ENCODE assay signal across 8 mouse cellular contexts in the genomic region with DNA sequence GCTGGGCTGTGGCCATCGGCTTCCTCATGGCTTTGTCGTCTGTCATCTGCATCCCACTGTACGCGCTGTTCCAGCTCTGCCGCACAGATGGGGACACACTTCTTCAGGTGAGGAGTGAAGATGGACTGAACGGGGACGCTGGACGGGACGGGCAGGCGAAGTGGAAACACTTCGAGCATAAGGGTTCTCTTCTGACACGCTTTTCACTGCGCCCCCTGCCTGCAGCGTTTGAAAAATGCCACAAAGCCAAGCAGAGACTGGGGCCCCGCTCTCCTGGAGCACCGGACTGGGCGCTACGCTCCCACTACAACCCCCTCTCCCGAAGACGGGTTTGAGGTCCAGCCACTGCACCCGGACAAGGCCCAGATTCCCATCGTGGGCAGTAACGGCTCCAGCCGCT. TPM values are rescaled to one million over a fixed set of nuclear protein-coding genes. Genes with fewer than 3 reads are reported as not detected.
DNase-seq lines count a peak whose midpoint lies in the region; ATAC-seq and TF ChIP-seq lines count a peak whose summit lies in the region.
"Had no signal": no experiment of that assay in that cellular context is flagged by ENCODE, and none has a peak within 500 bp of the region (broad histone marks: within the 10 kb centered on the region; RNA-seq: fewer than 3 reads in every experiment).

No protein-coding gene starts in this region.

- no peak for TF ChIP-seq POLR2A in heart, adult 2 months (IDR thresholded peaks at IDR 0.05; ENCODE audit: insufficient read depth, low read depth, low read length)

- H3K27ac ChIP-seq in heart, adult 2 months: no peak overlapping the region
- H3K27ac ChIP-seq in kidney, embryonic 16.5 days (ENCODE audit: low read length): no peak overlapping the region
- H3K27ac ChIP-seq: hindbrain, embryonic 15.5 days had no signal

- no peaks in the 10 kb centered on the region for H3K36me3 ChIP-seq in heart, adult 2 months (ENCODE audit: control insufficient read depth, insufficient read depth, low read length)
- no peaks in the 10 kb centered on the region for H3K36me3 ChIP-seq in kidney, embryonic 16.5 days (ENCODE audit: insufficient read depth, low read length)
- H3K36me3 ChIP-seq: hindbrain, embryonic 15.5 days had no signal

- no peak overlapping the region for H3K4me3 ChIP-seq in heart, adult 2 months
- H3K4me3 ChIP-seq in kidney, embryonic 16.5 days (ENCODE audit: low read length): no peak overlapping the region
- H3K4me3 ChIP-seq: hindbrain, embryonic 15.5 days had no signal

- no peaks in the 10 kb centered on the region for H3K4me1 ChIP-seq in heart, adult 2 months (ENCODE audit: control insufficient read depth, insufficient read depth, low read length)
- H3K4me1 ChIP-seq in kidney, embryonic 16.5 days (ENCODE audit: insufficient read depth, low read length): peaks cover 21% of the 10 kb centered on the region

- no peaks in the 10 kb centered on the region for H3K79me2 ChIP-seq in heart, adult 2 months (replicated peaks; ENCODE audit: control insufficient read depth, insufficient read depth, low read length)

- TF ChIP-seq CTCF in heart, adult 2 months (IDR thresholded peaks at IDR 0.05): peak; percentile 81

- no peak for ATAC-seq in kidney, embryonic 16.5 days (ENCODE audit: low FRiP score, low TSS enrichment)

- WGBS in heart, adult 2 months: 17% methylated on average over 24 of the region's 24 CpGs
- 15% methylated on average over 24 of the region's 24 CpGs for WGBS in kidney, embryonic 16.5 days

- no peak overlapping the region for H3K9ac ChIP-seq in heart, adult 2 months (ENCODE audit: low read depth, low read length)
- no peak overlapping the region for H3K9ac ChIP-seq in kidney, embryonic 16.5 days (replicated peaks; ENCODE audit: low read length)
- H3K9ac ChIP-seq: hindbrain, embryonic 15.5 days had no signal

- H3K27me3 ChIP-seq in heart, adult 2 months (ENCODE audit: control insufficient read depth, insufficient read depth, low read length): no peaks in the 10 kb centered on the region
- H3K27me3 ChIP-seq in kidney, embryonic 16.5 days (ENCODE audit: insufficient read depth, low read length): no peaks in the 10 kb centered on the region
- H3K27me3 ChIP-seq: hindbrain, embryonic 15.5 days had no signal

- no peaks in the 10 kb centered on the region for H3K9me3 ChIP-seq in kidney, embryonic 16.5 days (ENCODE audit: low read length)
- H3K9me3 ChIP-seq: hindbrain, embryonic 15.5 days had no signal

- peak; percentile 35 for DNase-seq in A20 (ENCODE audit: low read depth, low spot score)
- peak; percentile 28 for DNase-seq in CD4-positive helper T cell, adult 2 months (ENCODE audit: low read depth, low spot score)
- peak; percentile 83 for DNase-seq in embryo, embryonic 10 days (ENCODE audit: low spot score)
- peak; percentile 51 to 74 for DNase-seq in heart, adult 2 months
- DNase-seq in lung, postnatal 14 days: peak; percentile 70
- peak; percentile 43 for DNase-seq in spleen, adult 12 weeks (ENCODE audit: low spot score)

- no peak for TF ChIP-seq EP300 in heart, adult 2 months (IDR thresholded peaks at IDR 0.05; ENCODE audit: insufficient read depth, low read depth, low read length)

- H3K4me2 ChIP-seq in kidney, embryonic 16.5 days (replicated peaks; ENCODE audit: low read depth, low read length): peak overlapping the region; percentile 28; the same call in 1 of the 2 replicates
- H3K4me2 ChIP-seq: hindbrain, embryonic 15.5 days had no signal

- intact Hi-C loops in heart, adult 2 months (cut with DNase I): loop anchor here (1.0 to 10.0 kb wide), 3 partner anchors 39 to 214 kb away; no protein-coding TSS in a partner anchor

RNA-seq across cellular contexts. Expression of a gene that starts 4.5 kb away (rescaled TPM):
- under 1 TPM; 0.09 to 0.18 TPM for total RNA-seq in heart, adult 2 months (2021)
- polyA plus RNA-seq in heart, adult 2 months (2012; rRNA removed): 1.1 and 2.0 TPM in 2 replicates
- 1.2 and 2.4 TPM in 2 replicates for polyA plus RNA-seq in kidney, embryonic 16.5 days (2015; fragmentation: Nextera tagmentation; extraction: Ambion mirVana)

RNA-seq across cellular contexts. Expression of a gene that starts 15.5 kb away (rescaled TPM):
- 1 to 10 TPM; 4.0 to 4.3 TPM for total RNA-seq in heart, adult 2 months (2021)
- 8.6 and 9.3 TPM in 2 replicates for polyA plus RNA-seq in heart, adult 2 months (2012; rRNA removed)
- 18.0 TPM in 2 replicates for polyA plus RNA-seq in kidney, embryonic 16.5 days (2015; fragmentation: Nextera tagmentation; extraction: Ambion mirVana)

RNA-seq across cellular contexts. Expression of a gene that starts 19.3 kb away (rescaled TPM):
- total RNA-seq in heart, adult 2 months (2021): 100 to 1,000 TPM; 109 to 124 TPM
- 279 and 324 TPM in 2 replicates for polyA plus RNA-seq in heart, adult 2 months (2012; rRNA removed)
- polyA plus RNA-seq in kidney, embryonic 16.5 days (2015; fragmentation: Nextera tagmentation; extraction: Ambion mirVana): 270 and 305 TPM in 2 replicates

RNA-seq across cellular contexts. Expression of a gene that starts 24.0 kb away (rescaled TPM):
- total RNA-seq in heart, adult 2 months (2021): 1 to 10 TPM; 3.0 to 3.9 TPM
- polyA plus RNA-seq in heart, adult 2 months (2012; rRNA removed): 7.3 and 8.4 TPM in 2 replicates
- polyA plus RNA-seq in kidney, embryonic 16.5 days (2015; fragmentation: Nextera tagmentation; extraction: Ambion mirVana): 22.1 and 22.7 TPM in 2 replicates

RNA-seq across cellular contexts. Expression of a gene that starts 33.5 kb away (rescaled TPM):
- total RNA-seq in heart, adult 2 months (2021): 1 to 10 TPM; 2.5 to 3.4 TPM
- 6.9 and 9.2 TPM in 2 replicates for polyA plus RNA-seq in heart, adult 2 months (2012; rRNA removed)
- polyA plus RNA-seq in kidney, embryonic 16.5 days (2015; fragmentation: Nextera tagmentation; extraction: Ambion mirVana): 12.3 and 13.4 TPM in 2 replicates

Comparison
In these comparisons a context has a peak if more than half of its experiments do, and no peak if none do; other contexts are left out.
1. DNase-seq: peak in every context shown above with its lines; median percentile 83 in embryo, embryonic 10 days; 70 in lung, postnatal 14 days; 62 in heart, adult 2 months; 43 in spleen, adult 12 weeks; 35 in A20; 28 in CD4-positive helper T cell, adult 2 months.